Mouse (Mus musculus) left cerebral cortex, adult 18-20 months (tissue): ENCODE data around the gene Dnase2a. TPM values are rescaled to one million over a fixed set of nuclear protein-coding genes. Genes with fewer than 3 reads are reported as not detected.
A peak's percentile ranks its signal among the peaks of the same experiment; 100 is the strongest.

Experiments used
- DNase-seq, 2 experiments: peaks; one replicate each; pipeline ENCODE4 v3.0.0; 2021 to 2022; ENCODE audit warnings: low spot score in 2 of 2, mixed read lengths in 1 of 2
- microRNA-seq, 2 experiments: library from miRNA; unstranded; fragments of <30 nt; microRNA quantifications; one replicate each; pipeline ENCODE4 v1.2.0; 2021
- total RNA-seq, 2 experiments: library from RNA; stranded (reverse); gene quantifications; 2 replicates each; pipeline ENCODE4 v1.2.3; 2021

The Dnase2a gene
- total RNA-seq, 2 experiments from 2014 or later: 3.2 to 3.7 TPM

- DNase-seq: peak; percentile 69 to 78
Measured at GRCm38 (mm10) chr8:84969241-84970134, 61.1 kb downstream of the Dnase2a start, which contains the start of the genes Gm49661, Prdx2 and Rnaseh2a. Gm49661 (minus strand) TSS chr8:84969433. Prdx2 (plus strand) TSS chr8:84969587. Rnaseh2a (minus strand) TSS chr8:84969767.

DNA sequence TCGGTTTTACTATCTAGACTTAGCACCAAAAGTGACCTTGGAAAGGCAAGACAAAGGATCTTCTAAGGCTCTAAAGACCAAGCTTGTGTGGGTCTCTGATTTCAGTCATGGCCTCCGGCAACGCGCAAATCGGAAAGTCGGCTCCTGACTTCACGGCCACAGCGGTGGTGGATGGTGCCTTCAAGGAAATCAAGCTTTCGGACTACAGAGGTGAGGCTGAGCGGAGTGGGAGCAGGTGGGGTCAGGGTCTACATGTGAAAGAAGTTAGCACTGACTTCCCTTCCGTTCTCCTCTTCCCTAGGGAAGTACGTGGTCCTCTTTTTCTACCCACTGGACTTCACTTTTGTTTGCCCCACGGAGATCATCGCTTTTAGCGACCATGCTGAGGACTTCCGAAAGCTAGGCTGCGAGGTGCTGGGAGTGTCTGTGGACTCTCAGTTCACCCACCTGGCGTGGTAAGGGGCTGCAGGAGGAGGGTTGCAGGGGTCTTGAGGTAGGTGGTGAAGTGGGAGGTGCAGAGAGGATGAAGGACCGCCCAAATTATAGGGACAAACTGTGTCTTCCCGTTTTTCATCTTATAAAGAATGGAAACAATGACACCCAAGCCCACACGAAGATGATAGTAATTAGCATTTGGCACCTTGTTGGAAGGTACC lies 61.9 kb downstream of the Dnase2a start:
- DNase-seq: no peak

DNA sequence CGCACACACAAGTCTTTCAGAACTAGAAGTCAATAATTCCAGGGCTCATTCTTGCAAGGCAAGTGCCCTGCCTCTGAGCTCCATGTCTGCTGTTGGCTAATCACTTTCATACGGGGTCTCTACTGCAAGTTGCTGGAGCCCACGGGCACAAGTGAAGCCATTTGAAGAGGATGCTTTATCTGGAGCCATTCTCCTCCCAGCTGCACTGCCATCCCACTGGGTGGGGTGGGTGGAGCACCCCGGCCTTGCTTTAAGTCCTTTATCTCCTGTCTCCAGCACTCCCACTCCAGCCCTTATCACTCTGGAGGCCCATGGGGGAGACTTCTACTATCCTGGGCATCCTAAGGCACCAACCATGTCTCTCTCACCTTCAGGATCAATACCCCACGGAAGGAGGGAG lies 62.6 kb downstream of the Dnase2a start:
- DNase-seq: no peak

Small RNA genes within 50 kb of the gene (microRNA-seq; reads per million reads assigned to microRNA genes)
- gene Gm24197 (2.5 to 3.2 reads per million in 2 experiments), gene Mir7069 (8.7 to 12.3 reads per million in 2 experiments)

Other genes starting within 250 kb of the Dnase2a start
- 10 to 100 TPM; 15.5 to 19.9 TPM for gene Ier2, start 245.7 kb upstream of the Dnase2a start, total RNA-seq
- gene Trmt1, start 222.3 kb upstream of the Dnase2a start, total RNA-seq: 100 to 1,000 TPM in 1 of 2 experiments, 10 to 100 TPM in 1; 99.1 to 101 TPM
- 10 to 100 TPM; 93.7 to 99.0 TPM for gene Nacc1, start 220.7 kb upstream of the Dnase2a start, total RNA-seq
- 1 to 10 TPM; 2.6 TPM for gene Lyl1, start 207.1 kb upstream of the Dnase2a start, total RNA-seq
- gene G430095P16Rik, start 185.6 kb upstream of the Dnase2a start, total RNA-seq: not detected
- gene Nfix, start 108.2 kb upstream of the Dnase2a start, total RNA-seq: 100 to 1,000 TPM; 291 to 300 TPM
- gene Dand5, start 85.7 kb upstream of the Dnase2a start, total RNA-seq: 10 to 100 TPM; 10.2 to 10.8 TPM
- gene Gadd45gip1, start 77.0 kb upstream of the Dnase2a start, total RNA-seq: 10 to 100 TPM; 26.6 to 28.5 TPM
- gene Rad23a, start 67.9 kb upstream of the Dnase2a start, total RNA-seq: 10 to 100 TPM; 78.9 to 79.8 TPM
- gene Calr, start 61.6 kb upstream of the Dnase2a start, total RNA-seq: 100 to 1,000 TPM; 456 to 475 TPM
- 10 to 100 TPM; 45.8 to 48.2 TPM for gene Farsa, start 51.6 kb upstream of the Dnase2a start, total RNA-seq
- gene Syce2, start 36.4 kb upstream of the Dnase2a start, total RNA-seq: 1 to 10 TPM; 6.7 to 8.4 TPM
- 10 to 100 TPM; 34.8 to 39.1 TPM for gene Gcdh, start 14.6 kb upstream of the Dnase2a start, total RNA-seq
- gene Klf1, start 6.6 kb upstream of the Dnase2a start, total RNA-seq: under 1 TPM in 1 of 2 experiments, not detected in 1; 0.28 TPM
- gene Mast1, start 28.8 kb downstream of the Dnase2a start, total RNA-seq: 10 to 100 TPM; 75.6 to 83.6 TPM
- 1 to 10 TPM in 1 of 2 experiments, under 1 TPM in 1; 0.91 to 1.3 TPM for gene Rtbdn, start 38.4 kb downstream of the Dnase2a start, total RNA-seq
- gene Gm49661, start 60.9 kb downstream of the Dnase2a start, total RNA-seq: not detected
- gene Prdx2, start 61.0 kb downstream of the Dnase2a start, total RNA-seq: 100 to 1,000 TPM; 338 to 344 TPM
- 10 to 100 TPM; 45.8 to 59.8 TPM for gene Rnaseh2a, start 61.2 kb downstream of the Dnase2a start, total RNA-seq
- 100 to 1,000 TPM; 119 to 130 TPM for gene Junb, start 70.2 kb downstream of the Dnase2a start, total RNA-seq
- 1 to 10 TPM; 9.6 to 9.7 TPM for gene Hook2, start 82.0 kb downstream of the Dnase2a start, total RNA-seq
- gene Best2, start 106.0 kb downstream of the Dnase2a start, total RNA-seq: not detected
- 100 to 1,000 TPM; 130 to 138 TPM for gene Asna1, start 116.7 kb downstream of the Dnase2a start, total RNA-seq
- gene Trir, start 118.3 kb downstream of the Dnase2a start, total RNA-seq: 100 to 1,000 TPM; 129 to 134 TPM
- gene Tnpo2, start 128.4 kb downstream of the Dnase2a start, total RNA-seq: 100 to 1,000 TPM; 171 to 176 TPM
- 10 to 100 TPM; 16.2 to 17.5 TPM for gene Fbxw9, start 151.5 kb downstream of the Dnase2a start, total RNA-seq
- not detected for gene Gm5741, start 159.4 kb downstream of the Dnase2a start, total RNA-seq
- 10 to 100 TPM; 63.8 to 68.7 TPM for gene Dhps, start 163.2 kb downstream of the Dnase2a start, total RNA-seq
- 10 to 100 TPM; 58.4 to 64.3 TPM for gene Wdr83os, start 172.2 kb downstream of the Dnase2a start, total RNA-seq
- gene Wdr83, start 172.7 kb downstream of the Dnase2a start, total RNA-seq: 10 to 100 TPM; 24.3 to 24.5 TPM
- gene Man2b1, start 174.7 kb downstream of the Dnase2a start, total RNA-seq: 10 to 100 TPM; 30.8 to 36.9 TPM
- 1 to 10 TPM; 7.8 to 8.8 TPM for gene Zfp791, start 214.5 kb downstream of the Dnase2a start, total RNA-seq
- not detected for gene Cks1brt, start 243.4 kb downstream of the Dnase2a start, total RNA-seq